Mouse (Mus musculus) ES-Bruce4 (cell line): ENCODE results near the gene Flt3l.

Experiments used
- CTCF ChIP-seq: IDR thresholded peaks from one replicate; pipeline ENCODE4 v1.8.1; 2011; ENCODE audit warnings: low read depth, low read length
- EP300 ChIP-seq: IDR thresholded peaks from 2 replicates; pipeline ENCODE4 v1.6.1; 2011; ENCODE audit warnings: low read depth, low read length; ENCODE audit not compliant: insufficient read depth

- TF ChIP-seq EP300 (no peak), CTCF (no peak)
Observed at GRCm38 (mm10) chr7:45090251-45090977, 45.8 kb downstream of the Flt3l start.
